Mouse (Mus musculus) hindbrain, postnatal 0 days (tissue): ENCODE measurements at regions not wholly inside any gene's neighbourhood (a gene's known extent, or its start where the extent isn't known, plus 50 kb on each side); places are given as distances from the start of the nearest gene placed in this dataset.
"Not testable (repeated sequence)": the region's sequence is repeated elsewhere in the genome, so short reads cannot be mapped to it uniquely, and the experiment has no call there.

Experiments
- ATAC-seq: fragments of 200-750 bp; cut with Nextera tagmentation; 2 replicates; pipeline ENCODE4 v1.8.0; 2017; ENCODE audit warnings: mild to moderate bottlenecking, moderate TSS enrichment, moderate library complexity
- DNase-seq: peaks from one replicate; pipeline ENCODE4 v3.0.0-alpha.2; 2015; ENCODE audit warnings: low spot score
- H3K27ac ChIP-seq: fragments of 300-500 bp; sonication (generic); 2 replicates; pipeline ENCODE4 v1.5.1; 2014; ENCODE audit warnings: mild to moderate bottlenecking
- H3K27me3 ChIP-seq: fragments of 300-500 bp; sonication (generic); 2 replicates; pipeline ENCODE4 v1.6.1; 2014; ENCODE audit warnings: low read length, mixed read lengths; ENCODE audit not compliant: insufficient read depth
- H3K36me3 ChIP-seq: fragments of 300-500 bp; sonication (generic); 2 replicates; pipeline ENCODE4 v1.6.1; 2014; ENCODE audit warnings: low read length, mixed read lengths; ENCODE audit not compliant: insufficient read depth
- H3K4me1 ChIP-seq: fragments of 300-500 bp; sonication (generic); 2 replicates; pipeline ENCODE4 v1.6.1; 2014; ENCODE audit warnings: antibody characterized with exemption, low read length, mixed read lengths; ENCODE audit not compliant: insufficient read depth
- H3K4me2 ChIP-seq: fragments of 300-500 bp; sonication (generic); 2 replicates; pipeline ENCODE4 v1.6.1; 2014; ENCODE audit warnings: low read depth, mild to moderate bottlenecking, low read length, moderate library complexity, mixed read lengths
- H3K4me3 ChIP-seq: fragments of 300-500 bp; sonication (generic); 2 replicates; pipeline ENCODE4 v1.5.1; 2014; ENCODE audit warnings: low read length
- H3K9ac ChIP-seq: fragments of 300-500 bp; sonication (generic); replicated peaks from 2 replicates; pipeline ENCODE4 v1.6.1; 2014; ENCODE audit warnings: mild to moderate bottlenecking, low read length, moderate library complexity, mixed read lengths
- H3K9me3 ChIP-seq: fragments of 300-500 bp; sonication (generic); 2 replicates; pipeline ENCODE4 v1.6.1; 2016; ENCODE audit warnings: low read length, mixed read lengths
- CTCF ChIP-seq: IDR thresholded peaks from 2 replicates; pipeline ENCODE4 v1.5.1; 2016; ENCODE audit warnings: antibody characterized with exemption, control low read depth, low read depth
- WGBS: fragments of 180-500 bp; shearing (Covaris S2); extraction: QIAGEN DNeasy Blood & Tissue Kit; methylation state at CpG from one replicate; pipeline ENCODE4 v1.1.7; 2014; 5-methylcytosine and 5-hydroxymethylcytosine counted together

- no peak for ATAC-seq
- H3K27me3 ChIP-seq: no peaks in the 10 kb centered on the region
- TF ChIP-seq CTCF: no peak
- DNase-seq: no peak
- WGBS: 89% methylated on average over 5 of the region's 5 CpGs
- H3K4me3 ChIP-seq: no peak overlapping the region
- H3K9ac ChIP-seq: no peak overlapping the region
- H3K27ac ChIP-seq: no peak overlapping the region
- no peaks in the 10 kb centered on the region for H3K4me1 ChIP-seq
- H3K4me2 ChIP-seq: no peak overlapping the region
- H3K36me3 ChIP-seq: no peaks in the 10 kb centered on the region
- H3K9me3 ChIP-seq: no peaks in the 10 kb centered on the region
Observed at GRCm38 (mm10) chr1:73625365-73625764, 498.9 kb downstream of the Tns1 start.

- not testable (repeated sequence) for ATAC-seq, H3K9me3 ChIP-seq, DNase-seq, H3K27ac ChIP-seq, H3K9ac ChIP-seq, H3K4me3 ChIP-seq, H3K4me2 ChIP-seq, H3K4me1 ChIP-seq, H3K36me3 ChIP-seq, H3K27me3 ChIP-seq
- 85% methylated on average over 5 of the region's 5 CpGs for WGBS
Observed at GRCm38 (mm10) chr1:73621121-73621520, 503.1 kb downstream of the Tns1 start.

GRCm38 (mm10) chr1:73618551-73619170, 505.6 kb downstream of the Tns1 start:
- H3K4me3 ChIP-seq: no peak overlapping the region
- H3K9ac ChIP-seq: no peak overlapping the region
- peak; percentile 78 for ATAC-seq
- no peak overlapping the region for H3K27ac ChIP-seq
- no peaks in the 10 kb centered on the region for H3K9me3 ChIP-seq
- peak; percentile 70 for TF ChIP-seq CTCF
- no peaks in the 10 kb centered on the region for H3K36me3 ChIP-seq
- peak; percentile 82 for DNase-seq
- H3K27me3 ChIP-seq: no peaks in the 10 kb centered on the region
- WGBS: 38% methylated on average over 4 of the region's 4 CpGs
- H3K4me2 ChIP-seq: no peak overlapping the region
- no peaks in the 10 kb centered on the region for H3K4me1 ChIP-seq

GRCm38 (mm10) chr1:73593653-73594385, 530.4 kb downstream of the Tns1 start:
- H3K36me3 ChIP-seq: no peaks in the 10 kb centered on the region
- ATAC-seq (no peak), DNase-seq (no peak)
- TF ChIP-seq CTCF: no peak
- H3K4me2 ChIP-seq: no peak overlapping the region
- H3K27me3 ChIP-seq: no peaks in the 10 kb centered on the region
- WGBS: 84% methylated on average over 9 of the region's 9 CpGs
- no peak overlapping the region for H3K27ac ChIP-seq
- H3K4me3 ChIP-seq: no peak overlapping the region
- no peaks in the 10 kb centered on the region for H3K9me3 ChIP-seq
- H3K9ac ChIP-seq: no peak overlapping the region
- no peaks in the 10 kb centered on the region for H3K4me1 ChIP-seq

- WGBS: 45% methylated on average over 9 of the region's 9 CpGs
Observed at GRCm38 (mm10) chr1:73591342-73592099, 532.7 kb downstream of the Tns1 start.

GRCm38 (mm10) chr1:73579680-73580079, 544.6 kb downstream of the Tns1 start:
- ATAC-seq: no peak
- no peak for TF ChIP-seq CTCF
- no peaks in the 10 kb centered on the region for H3K9me3 ChIP-seq

More at GRCm38 (mm10) chr1:73591342-73592099, 532.7 kb downstream of the Tns1 start:
- Histone ChIP-seq H3K9me3 (no peaks in the 10 kb centered on the region), H3K27me3 (no peaks in the 10 kb centered on the region), H3K9ac (no peak overlapping the region), H3K36me3 (no peaks in the 10 kb centered on the region), H3K4me3 (no peak overlapping the region), H3K4me2 (no peak overlapping the region), H3K27ac (no peak overlapping the region), H3K4me1 (no peaks in the 10 kb centered on the region)
- DNase-seq (no peak), ATAC-seq (no peak)
- TF ChIP-seq CTCF: no peak

GRCm38 (mm10) chr1:73577019-73577418, 547.2 kb downstream of the Tns1 start:
- H3K4me1 ChIP-seq: no peaks in the 10 kb centered on the region
- WGBS: 86% methylated on average over 1 of the region's 1 CpGs

More at GRCm38 (mm10) chr1:73579680-73580079, 544.6 kb downstream of the Tns1 start:
- no peaks in the 10 kb centered on the region for H3K4me1 ChIP-seq
- no peak overlapping the region for H3K9ac ChIP-seq
- no peaks in the 10 kb centered on the region for H3K27me3 ChIP-seq
- no peak for DNase-seq
- no peak overlapping the region for H3K4me2 ChIP-seq
- H3K4me3 ChIP-seq: no peak overlapping the region
- H3K27ac ChIP-seq: no peak overlapping the region
- 73% methylated on average over 3 of the region's 3 CpGs for WGBS
- H3K36me3 ChIP-seq: no peaks in the 10 kb centered on the region

More at GRCm38 (mm10) chr1:73577019-73577418, 547.2 kb downstream of the Tns1 start:
- H3K36me3 ChIP-seq: no peaks in the 10 kb centered on the region
- no peak for ATAC-seq
- no peak overlapping the region for H3K4me3 ChIP-seq
- no peaks in the 10 kb centered on the region for H3K27me3 ChIP-seq
- no peak for TF ChIP-seq CTCF
- no peak overlapping the region for H3K9ac ChIP-seq
- no peak overlapping the region for H3K27ac ChIP-seq
- DNase-seq: no peak
- H3K9me3 ChIP-seq: no peaks in the 10 kb centered on the region
- no peak overlapping the region for H3K4me2 ChIP-seq
